Mouse (Mus musculus): ENCODE measurements around the gene Dhcr7. TPM values are rescaled to one million over a fixed set of nuclear protein-coding genes. Genes with fewer than 3 reads are reported as not detected.
A peak's percentile ranks its signal among the peaks of the same experiment; 100 is the strongest.

The Dhcr7 gene
- 1 to 10 TPM; 6.1 to 7.4 TPM for total RNA-seq (2021)
- long read RNA-seq, experiment 1, partial matches to known transcripts: 6 of 10 reads
- long read RNA-seq, experiment 1, other reads (novel, unspliced or antisense): 3 of 10 reads
- long read RNA-seq, experiment 2, partial matches to known transcripts: 9 of 10 reads
- long read RNA-seq, experiment 2, other reads (novel, unspliced or antisense): 1 of 10 reads

DNA sequence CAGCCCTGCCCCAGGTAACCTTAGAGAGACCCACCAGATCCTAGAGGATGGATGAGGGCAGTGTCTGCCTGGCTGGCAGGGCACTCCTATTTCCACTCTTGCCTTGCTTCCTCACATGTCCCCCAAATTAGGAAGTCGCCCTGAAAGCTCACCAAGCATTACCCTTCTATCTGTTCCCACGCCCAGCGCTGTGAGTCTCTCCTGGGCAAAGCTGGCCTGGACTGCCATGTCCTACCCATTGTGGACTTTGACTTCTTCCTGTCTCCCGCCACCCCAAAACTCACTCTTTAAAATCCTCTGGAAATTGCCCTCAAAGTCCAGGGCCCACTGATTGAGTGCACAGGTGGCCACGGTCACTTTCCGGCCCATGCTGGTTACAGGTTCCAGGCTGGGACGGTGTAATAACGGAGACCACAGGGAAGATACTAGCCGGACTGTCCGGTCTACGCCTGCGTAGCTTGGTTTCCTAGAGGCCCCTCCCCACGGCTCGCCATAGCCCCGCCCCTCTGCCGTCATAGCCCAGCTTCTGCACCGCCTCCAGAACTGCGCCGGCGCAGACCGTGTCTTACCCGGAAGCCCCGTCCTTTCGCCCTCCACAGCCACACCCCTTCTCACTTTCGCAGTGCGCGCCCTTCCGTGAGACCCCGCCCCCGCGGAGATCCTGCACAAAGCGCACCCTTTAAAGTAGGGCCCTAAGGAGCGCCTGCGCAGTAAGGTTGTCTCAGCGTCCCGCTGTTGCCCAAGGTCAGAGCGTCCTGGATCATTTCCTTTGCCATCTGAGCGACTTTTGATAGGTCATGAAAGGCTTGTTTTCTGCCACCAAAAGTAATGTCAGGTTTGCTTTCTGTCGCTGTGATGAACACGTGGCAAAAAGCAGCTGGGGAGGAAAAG lies at the start of gene Dhcr7, which contains the start of gene Nadsyn1:
Gene Dhcr7 (plus strand): TSS at position 771 of the 891 bp plus-strand sequence.
Gene Nadsyn1 (minus strand): TSS at position 475 of the 891 bp plus-strand sequence.
- intact Hi-C loops (cut with DNase I): loop anchor here (5.0 kb wide), 1 partner anchor 35 kb away; no protein-coding TSS in a partner anchor
- DNase-seq: peak; percentile 99

DNA sequence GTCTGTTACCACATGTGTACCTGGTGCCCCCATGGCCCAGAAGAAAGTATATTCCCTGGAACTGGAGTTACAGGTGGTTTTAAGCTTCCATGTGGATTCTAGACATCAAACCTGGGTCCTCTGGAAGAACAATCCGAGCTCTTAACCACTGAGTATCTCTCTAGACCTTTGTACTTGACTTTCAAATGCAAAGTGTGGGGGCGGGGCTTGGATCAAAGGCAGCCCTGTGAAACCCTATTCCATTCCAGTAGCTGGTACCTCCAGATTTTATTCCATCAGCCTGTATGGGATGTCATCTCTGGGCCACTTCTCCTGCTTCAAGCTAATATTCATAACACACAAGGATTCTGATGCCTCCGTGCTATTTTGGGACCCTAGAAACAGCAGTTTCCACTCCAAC lies 46.8 kb upstream of the Dhcr7 start:
- intact Hi-C loops (cut with DNase I): no loop called here

GRCm38 (mm10) chr7:143777375-143777774 lies 45.6 kb upstream of the Dhcr7 start:
- peak; percentile 46 to 49 for DNase-seq
- intact Hi-C loops (cut with DNase I): no loop called here

More for the DNA sequence above, 46.8 kb upstream of the Dhcr7 start:
- DNase-seq: no peak

- intact Hi-C loops (cut with DNase I): no loop called here
- DNase-seq: no peak
These were observed 39.5 kb upstream of the Dhcr7 start for GRCm38 (mm10) chr7:143783378-143783995.

DNA sequence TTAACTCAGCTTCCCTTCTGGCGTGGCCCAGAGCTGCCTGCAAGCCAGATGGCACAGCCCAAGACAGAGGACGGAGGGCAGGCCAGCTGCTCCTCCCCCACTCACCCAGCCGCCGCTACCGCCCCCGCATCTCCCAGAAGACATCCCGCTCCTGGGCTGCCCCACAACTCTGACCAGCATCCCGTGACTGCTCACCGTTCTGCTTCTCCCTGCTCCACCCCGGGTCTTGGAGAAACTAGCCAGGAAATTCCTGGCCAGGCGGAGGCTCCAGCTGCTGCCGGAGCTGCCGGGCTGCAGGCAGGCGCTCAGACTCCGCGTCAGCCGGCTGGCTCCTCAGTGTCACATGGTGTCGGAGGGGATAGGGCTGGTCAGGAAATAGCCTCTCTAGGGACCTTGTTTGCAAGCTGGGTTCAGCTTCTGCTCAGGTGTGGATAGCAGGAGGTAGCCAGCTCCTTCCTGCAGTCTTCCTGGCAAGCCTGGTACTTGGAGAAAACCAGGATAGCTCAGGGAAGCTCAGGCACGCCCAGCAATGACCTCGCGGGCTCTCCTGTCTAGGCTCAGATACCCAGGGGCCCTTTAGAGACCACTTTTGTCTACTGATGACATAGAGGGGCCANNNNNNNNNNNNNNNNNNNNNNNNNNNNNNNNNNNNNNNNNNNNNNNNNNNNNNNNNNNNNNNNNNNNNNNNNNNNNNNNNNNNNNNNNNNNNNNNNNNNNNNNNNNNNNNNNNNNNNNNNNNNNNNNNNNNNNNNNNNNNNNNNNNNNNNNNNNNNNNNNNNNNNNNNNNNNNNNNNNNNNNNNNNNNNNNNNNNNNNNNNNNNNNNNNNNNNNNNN lies 38.7 kb upstream of the Dhcr7 start, which contains the start of gene Mrgpre:
Gene Mrgpre (minus strand): TSS at position 505 of the 834 bp plus-strand sequence.
- peak; percentile 87 to 90 for DNase-seq
- intact Hi-C loops (cut with DNase I): no loop called here

DNA sequence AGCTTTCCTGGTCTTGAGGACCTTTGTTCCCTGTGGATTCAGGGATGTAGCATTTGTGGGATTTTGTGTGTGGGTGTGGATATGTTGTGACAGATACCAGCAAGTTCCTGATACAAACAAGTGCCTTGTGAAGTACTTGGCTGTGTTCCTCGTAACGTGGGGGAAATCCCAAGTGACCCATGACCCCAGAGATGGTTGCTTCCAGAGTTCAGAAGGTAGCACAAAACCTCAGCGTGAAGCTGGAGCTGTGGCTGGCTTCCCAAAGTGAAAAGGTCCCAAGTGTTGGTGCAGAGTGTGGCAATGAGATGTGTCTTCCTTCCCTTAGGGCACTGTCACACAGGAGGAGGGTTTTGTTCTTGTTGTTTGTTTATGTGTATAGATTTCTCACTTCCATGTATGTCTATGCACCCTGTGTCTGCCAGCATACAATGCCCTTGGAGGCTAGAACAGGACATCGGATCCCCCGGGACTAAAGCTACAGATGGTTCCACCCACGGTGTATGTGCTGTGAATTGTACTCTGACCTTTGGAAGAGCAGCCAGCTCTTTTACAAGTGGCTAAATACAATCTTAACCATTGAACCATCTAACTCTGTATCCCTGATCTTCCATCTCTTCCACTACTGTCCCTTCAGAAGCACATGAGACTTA lies 30.5 kb upstream of the Dhcr7 start:
- intact Hi-C loops (cut with DNase I): no loop called here
- DNase-seq: no peak

DNA sequence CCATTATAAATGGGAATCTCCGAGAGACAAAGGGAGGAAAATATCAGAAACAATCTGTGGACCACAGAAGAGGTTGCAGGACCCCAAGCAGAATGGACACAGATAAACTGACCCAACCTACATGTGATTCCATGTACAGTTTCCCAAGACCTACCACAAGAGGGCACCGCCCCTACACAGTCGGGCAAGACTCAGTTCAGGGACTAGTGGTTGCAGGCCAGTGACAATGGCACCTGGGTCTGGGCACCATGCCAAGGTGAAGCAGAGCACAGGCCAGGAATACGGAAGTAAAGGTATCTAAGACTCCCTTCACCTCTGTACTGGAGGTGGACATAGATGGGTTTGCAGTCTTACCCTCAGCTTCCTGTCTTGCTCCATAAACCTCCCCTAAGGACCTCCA lies 29.8 kb upstream of the Dhcr7 start:
- DNase-seq: peak in 1 of 2 experiments; percentile 43
- intact Hi-C loops (cut with DNase I): no loop called here

GRCm38 (mm10) chr7:143798783-143799182 lies 24.2 kb upstream of the Dhcr7 start:
- intact Hi-C loops (cut with DNase I): no loop called here
- no peak for DNase-seq

DNA sequence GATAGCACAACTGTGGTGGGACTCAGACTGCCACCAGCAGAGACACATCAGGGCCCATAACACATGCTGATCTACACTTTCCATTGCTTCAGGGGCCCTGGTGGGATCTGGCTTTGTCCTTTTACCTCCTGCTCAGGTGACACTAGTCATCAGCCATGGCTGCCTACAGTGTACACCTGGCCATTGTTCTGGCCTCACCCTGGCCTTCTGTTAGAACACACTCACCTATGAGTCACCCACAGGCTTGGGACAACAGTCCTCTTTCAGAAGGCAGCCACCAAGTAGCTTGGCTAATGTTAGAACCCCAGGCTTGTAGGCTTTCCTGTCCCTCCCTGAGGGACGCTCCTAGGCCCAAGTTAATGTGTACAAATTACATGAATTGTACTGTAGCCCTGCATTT lies 22.2 kb upstream of the Dhcr7 start:
- intact Hi-C loops (cut with DNase I): no loop called here
- no peak for DNase-seq

GRCm38 (mm10) chr7:143801195-143802065 lies 21.5 kb upstream of the Dhcr7 start:
- DNase-seq: no peak
- intact Hi-C loops (cut with DNase I): no loop called here

GRCm38 (mm10) chr7:143805199-143805624 lies 17.7 kb upstream of the Dhcr7 start:
- intact Hi-C loops (cut with DNase I): no loop called here
- no peak for DNase-seq

DNA sequence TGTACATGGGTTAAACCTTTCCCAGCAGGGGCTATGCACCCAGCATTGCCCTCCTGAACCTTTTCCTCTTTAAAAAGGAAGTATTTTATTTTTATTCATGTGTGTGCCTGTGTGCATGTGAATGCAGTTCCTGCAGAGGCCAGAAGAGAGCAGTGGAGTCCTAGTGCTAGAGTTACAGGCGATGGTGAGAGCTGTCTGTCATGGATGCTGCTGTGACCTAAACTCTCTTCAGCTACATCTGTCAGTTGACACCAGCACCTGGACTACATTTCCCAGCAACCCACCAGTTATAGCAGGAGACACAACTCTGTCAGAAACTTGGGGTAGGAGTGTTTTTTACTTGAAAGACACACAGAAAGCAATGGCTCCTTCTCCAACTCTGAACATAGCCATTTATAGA lies 14.0 kb upstream of the Dhcr7 start:
- intact Hi-C loops (cut with DNase I): no loop called here
- DNase-seq: peak in 1 of 2 experiments; percentile 31

DNA sequence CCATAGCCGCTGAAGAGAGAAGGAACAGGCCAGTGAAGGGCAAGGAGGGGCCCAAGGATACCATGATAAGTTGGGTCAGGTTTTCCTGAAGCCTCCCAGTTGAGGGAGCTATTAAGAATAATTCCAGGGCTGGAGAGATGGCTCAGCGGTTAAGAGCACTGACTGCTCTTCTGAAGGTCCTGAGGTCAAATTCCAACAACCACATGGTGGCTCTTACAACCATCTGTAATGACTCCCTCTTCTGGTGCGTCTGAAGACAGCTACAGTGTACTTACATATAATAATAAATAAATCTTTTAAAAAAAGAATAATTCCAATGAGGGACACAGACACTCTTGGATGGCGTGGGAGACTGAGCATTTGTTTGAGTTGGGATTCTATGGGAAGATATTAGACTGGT lies 3.7 kb upstream of the Dhcr7 start:
- no peak for DNase-seq
- intact Hi-C loops (cut with DNase I): no loop called here

GRCm38 (mm10) chr7:143821241-143821640 lies 1.7 kb upstream of the Dhcr7 start:
- intact Hi-C loops (cut with DNase I): loop anchor here (5.0 kb wide), 1 partner anchor 34 kb away; no protein-coding TSS in a partner anchor

DNA sequence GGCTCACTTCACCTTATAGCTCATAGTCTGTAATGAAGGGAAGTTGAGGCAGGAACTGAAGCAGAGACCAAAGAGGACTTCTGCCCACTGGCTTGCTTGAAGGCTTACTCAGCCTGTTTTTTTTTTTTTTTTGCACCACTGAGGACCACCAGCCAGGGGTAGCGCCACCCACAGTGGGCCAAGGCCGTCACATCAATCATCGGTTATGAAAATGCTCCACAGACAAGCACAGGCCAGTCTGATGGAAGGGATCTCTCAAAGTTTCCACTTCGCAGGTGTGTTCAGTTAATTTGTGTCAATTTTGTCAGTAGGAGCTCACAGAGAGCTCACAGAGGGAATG lies 291 bp downstream of the Dhcr7 start:
- no peak for DNase-seq
- intact Hi-C loops (cut with DNase I): loop anchor here (5.0 kb wide), 1 partner anchor 36 kb away; no protein-coding TSS in a partner anchor

More at GRCm38 (mm10) chr7:143821241-143821640, 1.7 kb upstream of the Dhcr7 start:
- DNase-seq: no peak

GRCm38 (mm10) chr7:143826985-143827384 lies 4.0 kb downstream of the Dhcr7 start:
- intact Hi-C loops (cut with DNase I): no loop called here
- DNase-seq: no peak

DNA sequence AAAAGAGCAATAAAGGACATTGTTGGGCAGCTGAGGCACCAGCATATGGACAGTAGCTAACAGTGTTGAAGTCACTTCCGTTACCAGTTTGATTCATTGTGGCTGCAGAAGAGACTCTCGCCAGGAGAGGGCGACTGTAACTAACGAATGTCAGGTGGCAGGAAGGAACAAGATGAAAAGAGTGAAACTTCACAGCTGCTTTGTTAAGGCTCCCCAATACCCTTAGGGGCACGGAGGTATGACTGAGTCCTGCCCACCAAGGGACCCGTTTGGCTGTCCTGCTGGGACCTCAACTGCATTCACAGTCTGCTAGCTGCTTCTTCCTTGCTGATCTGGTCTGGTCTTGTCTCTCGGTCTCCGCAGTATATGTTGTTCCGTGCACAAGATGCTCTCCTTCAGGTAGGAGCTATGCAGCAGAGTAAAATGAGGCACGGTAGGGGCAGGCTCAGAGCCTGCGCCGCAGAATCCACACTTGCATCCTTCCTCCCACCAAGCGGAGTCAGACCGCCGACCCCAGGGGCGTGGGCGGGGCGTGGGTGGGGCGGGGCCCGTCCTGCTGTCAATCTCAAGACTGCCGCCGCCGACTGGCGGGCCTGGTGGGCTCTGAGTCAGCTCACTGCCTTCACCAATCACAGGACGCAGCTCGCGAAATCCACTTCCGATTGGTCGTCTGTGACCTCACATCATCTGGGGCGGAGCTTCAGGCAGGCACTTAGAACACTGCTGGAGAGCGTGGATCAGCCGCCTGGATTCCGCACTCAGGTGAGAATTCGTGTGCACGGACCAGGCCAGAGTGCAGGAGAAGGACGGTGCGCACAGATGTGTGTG lies 6.8 kb downstream of the Dhcr7 start:
- peak; percentile 91 to 92 for DNase-seq
- intact Hi-C loops (cut with DNase I): loop anchor here (1.0 to 10.0 kb wide), 2 partner anchors 78 to 245 kb away; no protein-coding TSS in a partner anchor

GRCm38 (mm10) chr7:143830399-143830798 lies 7.5 kb downstream of the Dhcr7 start:
- no peak for DNase-seq
- intact Hi-C loops (cut with DNase I): loop anchor here (10.0 kb wide), 1 partner anchor 244 kb away; no protein-coding TSS in a partner anchor
